Mouse (Mus musculus): ENCODE results near the gene Hmgb1.
"Not testable (repeated sequence)": the region's sequence is repeated elsewhere in the genome, so short reads cannot be mapped to it uniquely, and the experiment has no call there.

Gene Hmgb1

GRCm38 (mm10) chr5:149143766-149144375 is 40.4 kb downstream of the Hmgb1 start:
- no peak for DNase-seq

GRCm38 (mm10) chr5:149141155-149141554 is 43.1 kb downstream of the Hmgb1 start:
- DNase-seq = not testable (repeated sequence)

GRCm38 (mm10) chr5:149140336-149140735 is 44.0 kb downstream of the Hmgb1 start:
- no peak for DNase-seq

- not testable (repeated sequence) for DNase-seq
Observed at GRCm38 (mm10) chr5:149138087-149138486, 46.2 kb downstream of the Hmgb1 start.

DNA sequence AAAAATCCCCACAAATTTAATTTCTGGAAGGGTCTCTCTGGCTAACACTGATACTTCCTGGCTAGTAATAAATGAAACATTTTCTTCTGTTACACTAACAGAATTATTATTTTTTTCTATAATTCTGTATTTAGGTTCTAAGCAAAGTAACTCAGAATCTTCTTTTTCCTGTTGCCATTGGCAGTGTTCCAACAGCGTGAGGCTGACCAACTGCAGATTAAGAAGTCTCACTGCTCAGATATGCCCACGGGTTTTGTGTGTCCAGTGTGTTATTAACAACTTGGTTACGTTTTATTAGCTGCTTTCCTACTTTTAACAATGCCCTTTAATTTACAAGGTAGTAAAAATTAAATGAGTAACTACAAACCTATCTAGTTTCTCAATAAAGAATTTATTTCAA is 46.8 kb downstream of the Hmgb1 start:
- DNase-seq = no peak

DNA sequence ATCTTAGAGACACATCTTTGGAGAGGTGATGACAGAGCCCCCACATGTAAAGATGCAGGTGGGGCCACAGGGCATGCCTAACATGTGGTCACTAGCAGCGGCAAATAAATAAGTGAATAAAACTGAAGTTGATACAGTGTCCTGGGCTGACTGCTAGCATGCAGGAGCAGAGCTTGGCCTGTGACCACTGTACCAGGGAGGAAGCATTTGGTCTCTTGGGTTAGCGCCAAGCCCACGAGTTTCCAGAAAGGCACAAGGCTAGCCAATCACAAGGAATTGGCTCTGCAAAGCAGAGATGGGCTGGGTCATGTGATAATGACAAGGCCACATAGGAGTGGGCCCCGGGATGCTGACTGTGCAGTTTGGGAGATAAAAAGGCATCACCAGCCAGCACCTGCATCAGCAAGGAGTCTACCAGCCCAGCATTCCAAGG is 47.3 kb downstream of the Hmgb1 start:
- no peak for DNase-seq

- no peak for DNase-seq
Observed at GRCm38 (mm10) chr5:149135455-149136354, 48.6 kb downstream of the Hmgb1 start.

DNA sequence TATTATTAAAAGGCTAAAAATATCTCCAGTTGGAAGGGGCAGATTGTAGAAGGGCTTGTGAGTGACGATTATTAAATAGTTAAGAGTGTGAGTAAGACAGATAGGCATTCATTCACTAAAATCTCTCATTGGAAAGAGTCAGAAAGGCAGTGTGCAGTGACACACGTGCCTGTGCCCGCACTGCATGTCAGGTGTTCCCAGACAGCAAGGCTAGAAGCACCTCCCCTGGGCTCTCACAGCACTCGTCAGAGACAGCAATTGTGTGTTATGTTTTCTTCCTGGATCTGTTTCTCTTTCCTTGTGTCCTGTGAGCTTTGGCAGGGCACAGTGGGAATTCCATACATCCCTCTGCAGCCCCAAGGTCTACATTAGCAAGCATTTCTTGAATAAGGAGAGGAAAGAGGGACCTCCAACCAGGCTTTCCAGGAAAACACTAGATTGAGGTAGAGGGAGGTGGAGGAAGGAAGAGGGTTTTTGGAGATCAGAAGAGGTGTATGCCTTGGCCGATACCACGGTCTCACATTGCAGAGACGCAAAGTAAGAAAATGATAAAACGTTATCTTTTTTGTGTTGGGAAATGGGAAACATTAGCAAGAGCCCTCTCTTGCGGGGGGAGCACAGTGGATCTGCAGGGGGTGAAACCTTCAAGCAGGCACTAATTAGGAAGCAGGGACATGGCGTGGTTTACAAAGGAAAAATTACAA is 49.4 kb downstream of the Hmgb1 start:
- no peak for DNase-seq

DNA sequence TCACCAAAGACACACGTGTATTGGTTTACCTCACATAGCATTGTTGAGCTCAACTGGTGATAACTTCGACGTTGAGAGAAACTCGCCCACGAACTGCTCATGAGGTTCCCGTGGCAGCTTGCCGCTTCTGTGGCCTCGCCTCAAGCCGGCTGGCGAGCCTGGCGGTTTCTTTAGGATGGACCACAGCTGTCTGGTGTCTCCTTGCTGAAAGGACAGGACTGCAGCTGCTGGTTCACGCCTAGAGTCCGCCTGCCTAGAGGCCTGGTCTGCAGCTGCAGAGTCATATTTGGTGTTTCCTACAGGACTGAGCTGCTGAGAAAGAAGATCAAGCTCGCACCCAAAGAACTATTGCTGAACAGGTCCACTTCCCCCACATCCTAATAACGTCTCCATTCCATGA is 55.8 kb downstream of the Hmgb1 start:
- no peak for DNase-seq

GRCm38 (mm10) chr5:149123795-149124194 is 60.5 kb downstream of the Hmgb1 start:
- no peak for DNase-seq

- DNase-seq = no peak
Observed at GRCm38 (mm10) chr5:149119341-149119881, 64.9 kb downstream of the Hmgb1 start.

DNA sequence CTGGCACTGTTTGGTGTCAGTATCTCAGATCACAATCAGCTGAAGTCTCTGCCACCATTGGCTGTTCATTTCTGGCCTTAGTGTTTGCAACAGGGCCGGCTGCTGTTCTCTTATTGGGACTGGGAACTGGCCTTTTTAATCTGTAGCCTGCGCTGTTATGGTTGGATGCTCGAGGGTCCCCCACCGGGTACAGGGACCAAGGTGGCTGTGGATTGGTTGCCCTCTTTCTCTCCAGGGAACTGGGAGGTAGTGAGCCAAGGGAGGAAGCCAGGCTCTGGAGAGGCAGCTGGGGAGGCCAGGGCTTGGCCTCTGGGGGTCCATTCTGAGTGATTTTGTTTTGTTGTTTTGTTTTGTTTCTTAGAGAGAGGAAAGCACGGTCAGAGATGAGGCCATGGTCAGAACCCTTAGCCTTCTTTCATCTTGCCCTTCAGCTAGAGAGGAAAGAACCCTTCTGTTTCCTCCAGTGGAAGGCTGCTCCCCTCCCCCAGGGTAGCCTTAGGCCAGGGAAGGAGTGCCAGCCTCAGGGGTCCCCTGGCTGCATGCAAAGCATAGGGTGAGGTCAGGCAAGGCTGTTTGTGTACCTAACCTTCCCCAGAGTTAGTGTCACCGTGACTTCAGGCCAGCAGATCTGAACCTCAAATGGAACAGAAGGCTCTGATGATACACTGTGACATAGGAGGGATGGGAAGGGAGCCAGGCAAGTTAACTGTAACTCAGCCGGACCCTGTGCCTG is 66.3 kb downstream of the Hmgb1 start:
- no peak for DNase-seq

DNA sequence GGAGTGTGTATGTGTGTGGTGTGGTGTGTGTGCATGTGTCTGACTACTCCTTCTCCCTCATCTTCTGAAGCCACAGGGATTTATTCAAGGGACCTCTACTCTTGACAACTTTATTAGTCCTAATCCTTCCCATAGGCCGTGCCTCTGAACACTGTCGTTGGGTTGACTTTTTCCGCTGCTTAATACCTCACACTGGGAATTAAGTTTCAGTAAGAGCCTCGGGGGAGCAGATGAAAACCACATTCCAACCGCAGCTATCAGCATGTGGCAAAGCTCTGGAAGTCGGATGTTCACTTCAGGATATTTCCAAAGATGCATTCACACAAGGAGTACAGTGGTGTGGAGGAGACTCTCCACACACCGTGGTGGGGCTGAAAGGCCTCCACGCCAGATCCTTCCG is 69.7 kb downstream of the Hmgb1 start:
- no peak for DNase-seq

DNA sequence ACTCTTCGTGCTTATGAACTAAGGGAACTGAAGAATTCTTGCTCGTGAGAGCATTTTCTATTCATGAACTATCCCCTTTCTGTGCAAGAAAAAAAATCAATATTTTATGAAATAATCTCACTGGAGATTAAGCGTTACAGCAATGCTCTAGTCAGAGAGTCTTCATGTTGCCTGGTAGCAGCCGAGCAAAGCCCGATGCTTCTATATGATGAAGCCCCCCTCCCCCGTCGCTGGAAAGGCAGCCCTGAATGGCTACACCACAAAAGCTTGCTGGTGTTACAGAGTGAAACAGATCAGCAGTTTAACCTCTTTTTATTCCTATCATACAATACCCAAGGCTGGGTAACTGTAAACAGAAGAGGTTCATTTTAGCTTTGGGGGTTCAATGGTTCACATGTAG is 70.3 kb downstream of the Hmgb1 start:
- DNase-seq = peak; percentile 22

- DNase-seq = no peak
Observed at GRCm38 (mm10) chr5:149113439-149113838, 70.8 kb downstream of the Hmgb1 start.

DNA sequence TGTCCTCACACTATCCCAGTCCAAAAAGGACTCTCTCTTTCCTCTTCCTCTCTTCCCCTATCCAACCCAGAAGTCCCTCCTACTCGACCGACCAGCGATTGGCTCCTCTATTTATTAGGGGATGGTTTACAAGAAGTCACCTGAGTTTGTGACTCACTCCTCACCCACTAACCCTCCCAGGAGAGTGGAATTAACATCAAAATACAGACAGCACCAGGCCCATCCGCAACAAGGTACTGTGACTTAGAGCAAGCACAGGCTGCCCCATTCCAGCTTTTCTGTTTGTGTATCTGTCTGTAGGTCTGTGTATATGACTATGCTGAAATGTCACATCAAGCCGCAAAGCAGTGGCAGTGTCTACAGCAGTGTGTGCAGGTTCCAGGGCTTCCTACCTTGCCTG is 71.7 kb downstream of the Hmgb1 start:
- no peak for DNase-seq

GRCm38 (mm10) chr5:149109220-149109619 is 75.1 kb downstream of the Hmgb1 start:
- DNase-seq = no peak

DNA sequence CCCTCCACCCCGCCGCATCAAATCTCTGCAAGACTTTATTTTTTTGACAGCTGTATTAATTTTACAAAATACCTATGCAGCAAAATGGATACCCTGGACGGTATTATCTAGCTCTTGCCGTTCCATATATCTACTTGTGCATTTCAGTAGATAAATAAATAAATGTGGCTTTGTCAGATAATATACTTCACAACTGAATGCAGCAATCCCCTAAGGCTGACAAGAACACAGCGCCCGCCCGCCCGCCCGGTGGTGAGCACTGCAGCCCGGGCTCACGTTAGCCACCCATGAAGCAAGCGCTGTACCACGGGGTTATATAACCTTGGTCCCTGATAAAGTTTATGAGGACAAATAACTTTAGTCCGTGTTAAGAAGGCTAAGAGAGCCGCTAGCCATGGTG is 76.1 kb downstream of the Hmgb1 start:
- DNase-seq = no peak

- no peak for DNase-seq
Observed at GRCm38 (mm10) chr5:149107566-149107965, 76.7 kb downstream of the Hmgb1 start.

- no peak for DNase-seq
Observed at GRCm38 (mm10) chr5:149104096-149104725, 80.1 kb downstream of the Hmgb1 start.

- DNase-seq = no peak
Observed at GRCm38 (mm10) chr5:149101869-149102268, 82.4 kb downstream of the Hmgb1 start.

- no peak for DNase-seq
Observed at GRCm38 (mm10) chr5:149100091-149100490, 84.2 kb downstream of the Hmgb1 start.

Measured in right cerebral cortex, postnatal 4 days (tissue).